Mouse (Mus musculus) lung, postnatal 0 days (tissue): ENCODE measurements around the gene Dlgap1.
"Not testable (repeated sequence)": the region's sequence is repeated elsewhere in the genome, so short reads cannot be mapped to it uniquely, and the experiment has no call there.

Experiments used
- CTCF ChIP-seq: IDR thresholded peaks from 2 replicates; pipeline ENCODE4 v1.5.1; 2016; ENCODE audit warnings: antibody characterized with exemption, mild to moderate bottlenecking
- EP300 ChIP-seq: IDR thresholded peaks from 2 replicates; pipeline ENCODE4 v1.6.1; 2016; ENCODE audit warnings: antibody characterized with exemption, mild to moderate bottlenecking, control low read depth

DNA sequence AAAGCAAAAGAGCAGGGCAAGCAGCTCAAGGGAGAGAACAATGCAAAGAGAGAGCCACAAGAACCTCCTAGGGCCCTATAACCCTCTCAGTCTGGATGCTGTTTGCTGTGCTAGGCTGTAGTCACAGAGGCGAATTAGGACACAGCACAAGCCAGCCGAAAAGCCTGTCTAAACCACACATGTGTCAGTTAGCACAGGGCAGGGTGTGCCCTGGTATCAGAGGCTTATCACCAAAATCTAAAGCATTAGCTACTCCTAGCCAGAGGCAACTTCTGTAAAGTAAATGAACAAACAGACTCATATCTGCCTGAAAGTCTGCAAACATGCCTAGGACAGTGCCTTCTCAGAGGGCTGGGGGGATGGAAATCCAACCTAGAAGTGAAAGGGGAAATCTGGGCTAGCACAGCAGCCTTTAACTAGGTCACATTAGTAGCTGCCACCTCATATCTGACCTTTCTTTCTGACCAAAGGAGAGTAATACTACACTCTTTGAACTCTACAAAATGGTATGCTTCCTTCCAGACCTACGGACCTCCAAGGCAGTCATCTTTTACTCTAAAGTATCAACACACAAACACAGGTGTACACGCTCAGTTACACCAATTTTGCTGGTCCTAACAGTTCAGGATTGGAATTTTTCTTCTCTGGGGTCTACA lies 619.2 kb downstream of the Dlgap1 start:
- not testable (repeated sequence) for TF ChIP-seq CTCF, EP300
